ENCODE assay signal across 27 mouse cellular contexts in genomic region chr9:121907356-121908070, GRCm38 (mm10). TPM values are rescaled to one million over a fixed set of nuclear protein-coding genes. Genes with fewer than 3 reads are reported as not detected.
DNase-seq lines count a peak whose midpoint lies in the region; TF ChIP-seq lines count a peak whose summit lies in the region.
"Had no signal": no experiment of that assay in that cellular context is flagged by ENCODE, and none has a peak within 500 bp of the region (broad histone marks: within the 10 kb centered on the region; RNA-seq: fewer than 3 reads in every experiment).

No protein-coding gene starts in this region.

- peak; percentile 0 for DNase-seq in adrenal gland, adult 2 months
- DNase-seq in adrenal gland, adult 8-10 months: no peak
- peak in 1 of 2 experiments; percentile 6 for DNase-seq in left cerebral cortex, adult 2 months (ENCODE audit: extremely low spot score in 1 of 2, low spot score in 2 of 2)
- no peak for DNase-seq in left cerebral cortex, postnatal 4 days
- peak; percentile 32 for DNase-seq in testis, postnatal 10 days (ENCODE audit: low spot score)
- no peak for DNase-seq in testis, postnatal 14 days (ENCODE audit: low spot score)
- peak; percentile 53 for DNase-seq in R1 (ENCODE audit: low read depth, low spot score)
- DNase-seq in layer of hippocampus, postnatal 25 days (ENCODE audit: extremely low spot score in 1 of 2, low spot score in 1 of 2): no peak
- DNase-seq: adrenal gland, postnatal 25 days; B cell, adult 2 months; cerebellum, adult 2 months; cerebellum, postnatal 10 days; embryo, embryonic 11 days had no signal

- peak overlapping the region; percentile 92; the same call in 1 of the 2 replicates for H3K27ac ChIP-seq in left cerebral cortex, adult 2 months
- H3K27ac ChIP-seq: embryonic facial prominence, embryonic 15.5 days; forebrain, embryonic 10.5 days; forebrain, embryonic 15.5 days; heart, adult 2 months; hindbrain, embryonic 10.5 days; hindbrain, embryonic 14.5 days had no signal

- intact Hi-C loops in left cerebral cortex, adult 2 months (cut with DNase I): no loop called here
- intact Hi-C loops in left cerebral cortex, postnatal 4 days (cut with DNase I): no loop called here

- no peak overlapping the region for H3K4me3 ChIP-seq in left cerebral cortex, adult 2 months
- H3K4me3 ChIP-seq: embryonic facial prominence, embryonic 15.5 days; erythroblast, embryonic 14.5 days; forebrain, embryonic 10.5 days; forebrain, embryonic 15.5 days; heart, adult 2 months; heart, embryonic 12.5 days; hindbrain, embryonic 10.5 days had no signal

- TF ChIP-seq CTCF in left cerebral cortex, adult 2 months (IDR thresholded peaks at IDR 0.05): no peak

RNA-seq across cellular contexts. Expression of gene Cyp8b1, which starts 8.6 kb away (rescaled TPM):
- under 1 TPM; 0.48 to 0.84 TPM for total RNA-seq in adrenal gland, adult 2 months (2021)
- polyA plus RNA-seq in adrenal gland, adult 2 months (2012; rRNA removed): 0.32 and 1.00 TPM in 2 replicates
- total RNA-seq in adrenal gland, adult 8-10 months (2022): under 1 TPM; 0.54 to 0.84 (median 0.72) TPM
- not detected for total RNA-seq in left cerebral cortex, adult 2 months (2021)
- total RNA-seq in left cerebral cortex, postnatal 4 days (2021): not detected
- not detected for total RNA-seq in layer of hippocampus, postnatal 25 days (2021)
- total RNA-seq: common myeloid progenitor, adult 5-6 weeks; gastrocnemius, adult 8-10 months; heart, adult 2 months; heart, postnatal 25 days had no signal
- polyA plus RNA-seq: CD4-positive, CD25-positive, alpha-beta regulatory T cell, adult 4 months; cerebellum, adult 2 months; embryonic facial prominence, embryonic 11.5 days; embryonic facial prominence, embryonic 15.5 days; erythroblast, embryonic 14.5 days; forebrain, embryonic 10.5 days; forebrain, embryonic 15.5 days; heart, embryonic 12.5 days; hindbrain, embryonic 10.5 days; hindbrain, embryonic 14.5 days; Patski had no signal

RNA-seq across cellular contexts. Expression of gene Ackr2, which starts 9.4 kb away (rescaled TPM):
- 1 to 10 TPM; 1.2 to 1.4 TPM for total RNA-seq in adrenal gland, adult 2 months (2021)
- polyA plus RNA-seq in adrenal gland, adult 2 months (2012; rRNA removed): 0.77 and 0.92 TPM in 2 replicates
- total RNA-seq in adrenal gland, adult 8-10 months (2022): 1 to 10 TPM in 1 of 4 experiments, under 1 TPM in 3; 0.77 to 2.1 (median 0.88) TPM
- total RNA-seq in left cerebral cortex, adult 2 months (2021): 1 to 10 TPM; 6.9 to 7.9 TPM
- 1 to 10 TPM; 1.7 to 4.3 TPM for total RNA-seq in left cerebral cortex, postnatal 4 days (2021)
- total RNA-seq in layer of hippocampus, postnatal 25 days (2021): 1 to 10 TPM; 2.4 to 2.5 TPM
- total RNA-seq: common myeloid progenitor, adult 5-6 weeks had no signal
- polyA plus RNA-seq: CD4-positive, CD25-positive, alpha-beta regulatory T cell, adult 4 months; erythroblast, embryonic 14.5 days; Patski had no signal

RNA-seq across cellular contexts. Expression of gene Fam198a, which starts 43.3 kb away (rescaled TPM):
- total RNA-seq in adrenal gland, adult 2 months (2021): 1 to 10 TPM in 1 of 2 experiments, under 1 TPM in 1; 0.78 to 1.6 TPM
- 0.87 and 1.5 TPM in 2 replicates for polyA plus RNA-seq in adrenal gland, adult 2 months (2012; rRNA removed)
- total RNA-seq in adrenal gland, adult 8-10 months (2022): 1 to 10 TPM; 1.8 to 2.7 (median 2.3) TPM
- 1 to 10 TPM; 6.4 to 6.6 TPM for total RNA-seq in left cerebral cortex, adult 2 months (2021)
- 1 to 10 TPM; 3.1 to 3.5 TPM for total RNA-seq in left cerebral cortex, postnatal 4 days (2021)
- 1 to 10 TPM; 5.2 to 6.0 TPM for total RNA-seq in layer of hippocampus, postnatal 25 days (2021)
- total RNA-seq: common myeloid progenitor, adult 5-6 weeks had no signal
- polyA plus RNA-seq: erythroblast, embryonic 14.5 days had no signal

RNA-seq across cellular contexts. Expression of gene Higd1a, which starts 49.4 kb away (rescaled TPM):
- total RNA-seq in adrenal gland, adult 2 months (2021): 100 to 1,000 TPM in 1 of 2 experiments, 10 to 100 TPM in 1; 44.6 to 103 TPM
- polyA plus RNA-seq in adrenal gland, adult 2 months (2012; rRNA removed): 15.4 and 20.8 TPM in 2 replicates
- 100 to 1,000 TPM in 1 of 4 experiments, 10 to 100 TPM in 3; 86.5 to 102 (median 87.4) TPM for total RNA-seq in adrenal gland, adult 8-10 months (2022)
- total RNA-seq in left cerebral cortex, adult 2 months (2021): 10 to 100 TPM; 90.3 to 93.7 TPM
- 10 to 100 TPM; 55.9 to 58.7 TPM for total RNA-seq in left cerebral cortex, postnatal 4 days (2021)
- total RNA-seq in layer of hippocampus, postnatal 25 days (2021): 10 to 100 TPM; 84.7 to 92.8 TPM

Comparison
In these comparisons a context has a peak if more than half of its experiments do, and no peak if none do; other contexts are left out.
1. DNase-seq: peak in adrenal gland, adult 2 months (single experiment), testis, postnatal 10 days (single experiment) and R1 (single experiment); none in adrenal gland, adult 8-10 months (single experiment), left cerebral cortex, postnatal 4 days (single experiment), testis, postnatal 14 days (single experiment) and layer of hippocampus, postnatal 25 days (0 of 2).